Mouse (Mus musculus): ENCODE results near the gene Saa1.
"Not testable (repeated sequence)": the region's sequence is repeated elsewhere in the genome, so short reads cannot be mapped to it uniquely, and the experiment has no call there.

Saa1 gene

GRCm38 (mm10) chr7:46742880-46743279 lies at the start of gene Saa1:
Gene Saa1, minus strand, starts transcription at chr7:46742980.
- DNase-seq (ENCODE audit: low read depth, low spot score) = not testable (repeated sequence)

GRCm38 (mm10) chr7:46789177-46789849 lies 46.5 kb upstream of the Saa1 start:
- no peak for DNase-seq (ENCODE audit: low read depth, low spot score)

DNA sequence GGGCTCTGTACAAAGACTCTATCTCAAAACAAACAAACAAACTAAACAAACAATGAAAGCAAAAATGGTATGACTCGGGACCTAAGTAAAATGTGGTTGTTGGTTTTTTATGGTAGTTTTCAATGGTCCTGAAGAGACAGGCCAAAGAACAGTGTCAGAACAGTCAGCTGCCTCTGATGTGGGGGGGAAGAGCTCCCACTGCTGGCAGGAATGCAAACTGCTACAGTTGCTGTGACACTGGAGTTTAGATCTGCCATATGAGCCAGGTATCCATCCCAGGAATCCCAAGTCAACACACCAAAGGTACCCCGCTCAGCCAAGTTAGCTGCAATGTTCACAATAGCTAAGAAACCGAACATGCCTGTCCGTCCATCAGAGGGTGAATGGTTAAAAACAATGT lies 27.9 kb upstream of the Saa1 start:
- DNase-seq (ENCODE audit: low read depth, low spot score) = peak; percentile 61

DNA sequence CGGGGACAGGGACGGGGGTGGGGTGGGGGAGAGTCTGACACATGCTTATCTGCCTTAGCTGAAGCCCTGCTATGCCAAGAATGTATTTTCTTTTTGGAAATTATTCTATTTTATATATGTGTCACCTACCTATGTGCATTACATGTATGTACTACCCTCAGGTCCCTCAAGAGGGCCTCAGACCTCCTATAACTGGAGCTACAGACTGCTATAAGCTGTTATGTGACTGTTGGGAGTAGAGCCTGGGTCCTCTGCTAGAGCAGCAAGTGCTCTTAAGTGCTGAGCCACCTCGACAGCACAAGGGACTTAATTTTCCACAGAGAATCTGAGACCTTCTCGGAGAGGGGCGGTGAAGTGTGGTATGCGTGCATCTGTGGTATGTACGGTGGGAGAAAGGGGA lies 25.7 kb upstream of the Saa1 start:
- DNase-seq (ENCODE audit: low read depth, low spot score) = no peak

DNA sequence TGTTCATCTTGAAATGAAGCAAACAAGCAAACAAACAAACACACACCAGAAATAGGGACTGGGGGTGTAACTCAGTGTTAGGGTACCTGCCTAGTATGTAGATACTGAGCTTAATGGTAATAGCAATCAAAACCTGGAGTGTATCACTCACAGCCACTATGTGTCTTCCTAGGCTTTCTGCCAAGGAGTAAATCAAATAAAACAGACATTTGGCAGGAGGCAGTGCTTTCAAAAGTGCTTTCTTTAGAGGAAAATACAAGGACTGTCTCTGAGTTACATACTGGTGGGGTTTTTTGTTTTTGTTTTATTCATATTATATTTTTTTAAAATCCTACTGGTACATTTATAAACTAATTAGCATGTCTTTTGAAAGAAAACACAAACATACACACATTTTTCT lies 24.6 kb upstream of the Saa1 start:
- no peak for DNase-seq (ENCODE audit: low read depth, low spot score)

DNA sequence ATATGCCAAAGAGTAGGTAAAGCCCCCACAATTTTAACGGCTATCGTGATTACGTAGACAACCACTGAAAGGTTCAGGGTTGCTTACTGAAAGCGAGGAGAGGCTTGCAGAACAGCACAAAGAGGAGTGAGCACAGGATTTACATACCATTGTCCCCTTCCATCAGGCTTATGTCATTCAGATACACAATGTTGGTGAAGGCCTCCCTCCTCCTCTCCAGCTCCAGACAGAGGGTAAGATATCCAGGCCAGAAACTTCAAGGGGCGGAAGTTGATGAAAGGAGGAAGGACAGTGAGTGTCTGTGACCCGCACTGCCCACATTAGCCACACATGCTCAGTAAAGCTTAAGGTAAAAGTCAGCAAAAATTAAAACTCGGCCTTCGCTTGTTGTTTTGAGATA lies 21.9 kb upstream of the Saa1 start:
- DNase-seq (ENCODE audit: low read depth, low spot score) = no peak

DNA sequence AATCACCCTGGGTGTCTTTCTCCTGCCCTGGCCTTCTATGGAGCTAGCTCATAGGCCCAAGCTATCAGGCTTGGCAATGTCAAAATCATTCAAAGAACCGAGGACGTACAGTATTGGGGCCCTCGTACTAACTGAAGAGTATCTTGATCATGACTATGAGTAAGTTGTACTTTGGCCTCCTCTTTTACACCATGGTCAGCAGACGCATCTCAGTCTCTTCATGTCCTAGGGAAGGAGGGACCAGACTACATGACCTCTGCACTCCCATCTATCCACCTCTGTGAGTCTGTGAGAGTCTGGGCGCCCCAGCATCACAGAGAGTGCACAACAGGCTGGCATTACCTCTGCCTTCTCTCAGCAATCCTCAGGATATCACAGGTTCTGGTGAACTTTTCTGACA lies 19.8 kb upstream of the Saa1 start:
- DNase-seq (ENCODE audit: low read depth, low spot score) = no peak

DNA sequence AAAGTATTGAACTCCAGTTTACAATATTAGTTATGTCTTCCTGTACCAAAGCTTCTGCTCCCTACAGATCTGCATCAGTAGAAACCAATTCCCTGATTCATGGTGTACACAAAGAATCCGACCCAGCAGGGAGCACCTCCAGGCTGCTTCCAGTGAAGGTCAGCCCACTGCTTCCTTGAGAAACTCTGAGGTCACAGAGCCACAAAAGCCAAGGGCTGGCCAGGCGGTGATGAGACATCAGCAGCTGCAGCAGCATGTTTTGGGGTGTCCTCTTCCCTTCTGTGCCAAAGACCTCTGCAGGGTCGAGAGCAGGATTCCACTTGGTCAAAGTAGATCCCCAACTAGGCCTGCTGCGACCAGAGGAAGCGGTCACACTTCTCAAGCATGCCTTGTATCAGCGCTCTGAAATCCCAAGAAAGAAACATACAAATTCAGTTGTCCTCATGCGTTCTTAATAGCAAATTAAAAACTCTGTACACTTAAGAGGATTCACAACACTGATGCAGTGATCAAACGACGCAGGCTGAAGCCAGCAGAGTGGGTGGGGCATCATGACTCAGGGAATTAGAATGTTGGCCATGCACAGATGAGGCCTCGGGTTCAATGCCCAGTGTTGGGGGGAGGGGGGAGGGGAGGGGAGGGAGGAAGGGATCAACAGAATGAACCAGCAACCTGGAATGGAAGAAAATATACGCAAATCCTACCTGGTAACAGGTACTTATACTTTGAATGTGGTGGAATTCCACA lies 18.4 kb upstream of the Saa1 start:
- no peak for DNase-seq (ENCODE audit: low read depth, low spot score)

- DNase-seq (ENCODE audit: low read depth, low spot score) = no peak
Observed at GRCm38 (mm10) chr7:46751490-46751889, 8.7 kb upstream of the Saa1 start, which contains the start of gene Saa2. Gene Saa2, plus strand, starts transcription at chr7:46751790.

DNA sequence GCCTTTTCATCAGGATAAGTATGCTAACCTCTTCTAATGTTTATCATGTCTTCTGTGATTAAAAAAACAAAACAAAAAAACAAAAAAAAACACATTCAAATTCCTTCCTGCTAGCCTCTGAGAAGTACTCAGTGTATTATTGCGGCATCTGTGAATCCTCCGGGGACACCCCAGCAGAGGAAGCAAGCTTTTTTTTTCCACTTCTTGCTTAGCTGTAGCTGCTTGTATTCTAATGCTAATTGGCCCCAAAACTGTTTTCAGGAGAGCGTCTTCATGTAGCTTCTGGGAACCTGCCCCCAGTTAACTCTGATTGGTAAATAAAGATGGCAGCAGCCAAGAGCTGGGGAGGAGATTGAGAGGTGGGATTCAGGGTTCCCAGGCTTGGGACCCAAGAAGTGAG lies 5.7 kb upstream of the Saa1 start:
- DNase-seq (ENCODE audit: low read depth, low spot score) = no peak

DNA sequence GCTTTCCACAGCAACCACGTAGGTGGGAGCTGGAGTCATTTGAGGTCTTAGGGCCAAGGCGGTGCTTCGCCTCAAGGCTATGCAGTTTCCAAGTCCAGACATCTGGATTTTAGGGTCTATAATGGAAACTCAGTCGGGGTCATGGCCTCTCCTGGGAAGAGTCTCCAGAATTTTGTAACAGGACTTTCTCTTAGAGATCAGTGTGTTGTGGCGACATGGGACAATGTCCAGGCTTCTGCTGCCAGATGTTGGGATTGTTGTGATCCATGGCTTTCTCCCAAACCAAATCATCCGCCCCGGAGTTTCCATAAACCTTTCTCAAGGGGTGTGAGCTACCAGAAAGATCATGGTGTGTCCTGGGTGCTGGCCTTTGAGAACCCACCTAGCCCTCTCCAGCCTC lies 3.6 kb upstream of the Saa1 start:
- no peak for DNase-seq (ENCODE audit: low read depth, low spot score)

GRCm38 (mm10) chr7:46745816-46746215 lies 3.0 kb upstream of the Saa1 start:
- no peak for DNase-seq (ENCODE audit: low read depth, low spot score)

DNA sequence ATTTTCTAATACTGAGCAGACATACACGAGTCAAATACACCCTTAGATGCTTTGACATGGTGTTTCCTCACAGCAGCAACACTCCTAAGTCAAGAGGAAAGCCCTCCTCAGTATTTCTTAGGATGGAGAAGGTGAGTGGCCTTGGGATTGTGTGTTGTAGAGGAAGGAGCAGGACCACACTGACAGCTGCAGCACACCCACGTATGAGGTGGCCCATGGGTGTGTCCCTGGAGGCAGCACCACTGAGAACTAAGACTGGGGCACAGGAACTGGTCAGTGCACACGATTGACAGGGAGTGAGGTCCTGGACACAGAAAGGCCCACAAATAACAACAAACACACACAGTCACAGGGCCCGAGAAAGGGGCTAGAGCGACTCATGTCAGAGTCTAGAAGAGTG lies 2.7 kb downstream of the Saa1 start:
- DNase-seq (ENCODE audit: low read depth, low spot score) = not testable (repeated sequence)

- DNase-seq (ENCODE audit: low read depth, low spot score) = no peak
Observed at GRCm38 (mm10) chr7:46738561-46739460, 4.0 kb downstream of the Saa1 start.

DNA sequence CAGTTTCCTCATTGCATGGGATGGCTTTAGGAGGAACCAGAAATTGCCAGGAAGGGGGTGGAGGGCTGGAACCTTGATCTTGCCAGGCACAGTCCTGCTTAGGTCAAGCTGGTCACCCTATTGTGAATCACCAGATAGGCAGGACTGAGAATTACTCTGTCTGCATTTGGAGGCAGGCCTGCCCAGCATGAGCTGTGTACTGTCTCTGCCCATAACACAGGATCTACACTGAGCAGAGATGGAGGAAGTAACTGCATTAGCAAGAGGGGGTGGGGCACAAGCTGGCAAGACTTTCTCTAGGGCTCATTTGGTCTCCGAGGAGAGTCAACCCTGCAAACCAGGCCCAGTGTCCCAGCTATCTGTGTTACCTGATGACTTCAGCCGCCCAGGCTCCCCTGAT lies 7.8 kb downstream of the Saa1 start:
- peak; percentile 10 for DNase-seq (ENCODE audit: low read depth, low spot score)

- DNase-seq (ENCODE audit: low read depth, low spot score) = no peak
Observed at GRCm38 (mm10) chr7:46732458-46732857, 10.3 kb downstream of the Saa1 start, which contains the start of gene Saa4. Gene Saa4, minus strand, starts transcription at chr7:46732603.

- no peak for DNase-seq (ENCODE audit: low read depth, low spot score)
Observed at GRCm38 (mm10) chr7:46727584-46727983, 15.2 kb downstream of the Saa1 start.

DNA sequence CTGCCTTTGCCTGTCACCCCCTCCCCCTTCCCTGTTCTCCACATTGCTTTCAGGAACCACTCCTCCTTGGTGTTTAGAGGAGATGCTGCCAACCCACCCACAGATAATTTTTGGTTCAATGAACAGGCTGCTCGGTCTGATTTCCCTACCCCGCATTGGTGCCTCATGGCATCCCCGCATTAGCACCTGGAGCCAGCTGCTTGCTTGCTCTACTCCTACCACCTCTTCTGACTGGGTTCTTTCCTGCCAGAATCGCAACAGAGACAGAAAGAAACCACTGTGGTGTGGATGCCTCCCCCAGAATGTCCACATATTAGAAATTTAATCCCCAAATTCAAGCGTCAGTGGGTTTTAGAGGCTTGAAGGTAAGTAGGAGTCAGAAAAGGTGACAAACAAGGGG lies 18.4 kb downstream of the Saa1 start:
- DNase-seq (ENCODE audit: low read depth, low spot score) = peak; percentile 55

- DNase-seq (ENCODE audit: low read depth, low spot score) = peak; percentile 38
Observed at GRCm38 (mm10) chr7:46723849-46724248, 18.9 kb downstream of the Saa1 start.

GRCm38 (mm10) chr7:46723354-46723753 lies 19.4 kb downstream of the Saa1 start:
- no peak for DNase-seq (ENCODE audit: low read depth, low spot score)

GRCm38 (mm10) chr7:46720460-46720859 lies 22.3 kb downstream of the Saa1 start:
- no peak for DNase-seq (ENCODE audit: low read depth, low spot score)

GRCm38 (mm10) chr7:46719526-46719925 lies 23.3 kb downstream of the Saa1 start:
- DNase-seq (ENCODE audit: low read depth, low spot score) = no peak

Data from A20 (cell line).